Mouse (Mus musculus) stomach, postnatal 0 days (tissue): ENCODE measurements around the gene Tsx. TPM values are rescaled to one million over a fixed set of nuclear protein-coding genes. Genes with fewer than 3 reads are reported as not detected.
"Not testable (repeated sequence)": the region's sequence is repeated elsewhere in the genome, so short reads cannot be mapped to it uniquely, and the experiment has no call there.

ENCODE experiments used
- ATAC-seq: fragments of 200-750 bp; cut with Nextera tagmentation; 2 replicates; pipeline ENCODE4 v1.8.0; 2017; ENCODE audit not compliant: low FRiP score, low TSS enrichment
- DNase-seq: peaks from one replicate; pipeline ENCODE4 v3.0.0-alpha.2; 2016; ENCODE audit warnings: low spot score
- H3K27ac ChIP-seq: fragments of 300-500 bp; sonication (generic); replicated peaks from 2 replicates; pipeline ENCODE4 v1.5.1; 2014; ENCODE audit warnings: mild to moderate bottlenecking, control low read depth
- H3K27me3 ChIP-seq: fragments of 300-500 bp; sonication (generic); 2 replicates; pipeline ENCODE4 v1.6.1; 2014; ENCODE audit warnings: low read length; ENCODE audit not compliant: control insufficient read depth, insufficient read depth
- H3K36me3 ChIP-seq: fragments of 300-500 bp; sonication (generic); 2 replicates; pipeline ENCODE4 v1.6.1; 2014; ENCODE audit warnings: low read length, mixed read lengths; ENCODE audit not compliant: control insufficient read depth, insufficient read depth
- H3K4me1 ChIP-seq: fragments of 300-500 bp; sonication (generic); replicated peaks from 2 replicates; pipeline ENCODE4 v1.6.1; 2014; ENCODE audit warnings: antibody characterized with exemption; ENCODE audit not compliant: control insufficient read depth, insufficient read depth
- H3K4me2 ChIP-seq: fragments of 300-500 bp; sonication (generic); replicated peaks from 2 replicates; pipeline ENCODE4 v1.6.1; 2014; ENCODE audit warnings: low read depth, mild to moderate bottlenecking, control low read depth, moderate library complexity
- H3K4me3 ChIP-seq: fragments of 300-500 bp; sonication (generic); 2 replicates; pipeline ENCODE4 v1.5.1; 2014; ENCODE audit warnings: low read depth, low read length, control low read depth
- H3K9ac ChIP-seq: fragments of 300-500 bp; sonication (generic); 2 replicates; pipeline ENCODE4 v1.6.1; 2014; ENCODE audit warnings: mild to moderate bottlenecking, low read length, control low read depth, mixed read lengths
- H3K9me3 ChIP-seq: fragments of 300-500 bp; sonication (generic); 2 replicates; pipeline ENCODE4 v1.6.1; 2016; ENCODE audit warnings: low read length; ENCODE audit not compliant: control insufficient read depth
- CTCF ChIP-seq: IDR thresholded peaks from 2 replicates; pipeline ENCODE4 v1.5.1; 2016; ENCODE audit warnings: antibody characterized with exemption, low read depth, mild to moderate bottlenecking, moderate library complexity
- EP300 ChIP-seq: optimal IDR thresholded peaks from 2 replicates; pipeline ENCODE3; 2016; ENCODE audit warnings: antibody characterized with exemption
- WGBS: fragments of 180-500 bp; shearing (Covaris S2); extraction: QIAGEN DNeasy Blood & Tissue Kit; methylation state at CpG from one replicate; pipeline ENCODE4 v1.1.7; 2014; 5-methylcytosine and 5-hydroxymethylcytosine counted together
- polyA plus RNA-seq: library from polyadenylated mRNA; unstranded; fragments of >200 nt; fragmentation: Nextera tagmentation; extraction: Ambion mirVana; gene quantifications from 2 replicates; pipeline ENCODE4 v1.2.1, GENCODE M21; 2015

Gene Tsx
- polyA plus RNA-seq, 1 experiment from 2014 or later, result not detected

- H3K36me3 ChIP-seq, result no peaks in the 10 kb centered on the region
- no peaks in the 10 kb centered on the region for H3K9me3 ChIP-seq
- H3K27ac ChIP-seq, result no peak overlapping the region
- no peak overlapping the region for H3K4me3 ChIP-seq
- no peaks in the 10 kb centered on the region for H3K27me3 ChIP-seq
- no peak for DNase-seq
- no peak for ATAC-seq
- TF ChIP-seq EP300 (no peak), CTCF (no peak)
- no peaks in the 10 kb centered on the region for H3K4me1 ChIP-seq
- no peak overlapping the region for H3K4me2 ChIP-seq
- WGBS, result 61% methylated on average over 7 of the region's 7 CpGs
- H3K9ac ChIP-seq, result no peak overlapping the region
Measured at GRCm38 (mm10) chrX:103432293-103432692, 18.0 kb downstream of the Tsx start.

DNA sequence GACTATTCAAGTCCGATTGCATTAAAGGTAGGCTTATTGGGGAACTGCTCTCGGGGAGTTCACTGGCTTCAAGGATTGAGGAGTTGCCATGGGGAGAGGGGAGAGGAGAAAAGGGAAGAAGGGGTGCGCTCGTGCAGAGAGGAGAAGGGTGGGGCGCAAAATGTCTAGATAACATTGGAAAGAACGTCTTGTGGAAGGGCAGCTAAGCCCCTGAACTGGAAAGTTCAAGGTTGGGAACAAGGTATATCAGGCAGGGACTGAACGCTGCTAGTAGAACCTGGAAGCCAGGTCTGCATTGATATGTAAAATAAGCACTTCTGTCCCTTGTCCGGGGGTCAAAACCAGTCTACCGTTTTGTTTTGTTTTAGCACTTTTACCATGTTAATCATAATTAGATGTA, 23.8 kb downstream of the Tsx start:
- Histone ChIP-seq H3K9ac (no peak overlapping the region), H3K4me2 (no peak overlapping the region), H3K4me1 (no peaks in the 10 kb centered on the region), H3K9me3 (no peaks in the 10 kb centered on the region), H3K36me3 (no peaks in the 10 kb centered on the region), H3K27me3 (no peaks in the 10 kb centered on the region), H3K4me3 (no peak overlapping the region), H3K27ac (no peak overlapping the region)
- DNase-seq (no peak), ATAC-seq (no peak)
- WGBS, result 15% methylated on average over 9 of the region's 9 CpGs
- TF ChIP-seq CTCF (no peak), EP300 (no peak)

DNA sequence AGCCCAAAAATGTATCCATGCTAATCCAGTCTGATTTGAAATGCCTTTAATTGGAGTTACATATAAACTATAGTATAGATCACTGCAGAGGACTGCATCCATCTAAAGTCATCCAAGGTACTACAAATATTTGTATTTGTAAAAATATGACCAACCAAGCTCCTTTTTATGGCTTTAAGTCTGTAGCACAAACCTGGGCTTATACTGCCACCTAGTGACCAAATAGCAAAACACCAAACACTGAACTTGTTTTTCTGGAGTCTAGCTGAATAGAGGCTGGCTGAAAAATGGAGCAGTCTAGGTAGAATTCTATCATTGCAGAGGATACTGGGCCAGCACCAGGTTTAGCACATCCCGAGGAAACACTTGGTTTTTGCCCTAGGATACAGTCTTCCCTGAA, 26.5 kb downstream of the Tsx start:
- no peak overlapping the region for H3K9ac ChIP-seq
- no peak overlapping the region for H3K4me2 ChIP-seq
- H3K27me3 ChIP-seq, result no peaks in the 10 kb centered on the region
- no peak for DNase-seq
- TF ChIP-seq CTCF (peak; percentile 84), EP300 (no peak)
- H3K4me1 ChIP-seq, result no peaks in the 10 kb centered on the region
- ATAC-seq, result no peak
- H3K9me3 ChIP-seq, result no peaks in the 10 kb centered on the region
- no peaks in the 10 kb centered on the region for H3K36me3 ChIP-seq
- 0% methylated on average over 1 of the region's 1 CpGs for WGBS
- no peak overlapping the region for H3K27ac ChIP-seq
- no peak overlapping the region for H3K4me3 ChIP-seq

- Histone ChIP-seq H3K27me3 (no peaks in the 10 kb centered on the region), H3K27ac (no peak overlapping the region), H3K9me3 (no peaks in the 10 kb centered on the region), H3K4me1 (no peaks in the 10 kb centered on the region), H3K4me3 (no peak overlapping the region), H3K9ac (no peak overlapping the region), H3K36me3 (no peaks in the 10 kb centered on the region), H3K4me2 (no peak overlapping the region)
- WGBS, result 38% methylated on average over 7 of the region's 7 CpGs
- no peak for ATAC-seq
- peak; percentile 78 for TF ChIP-seq CTCF
- no peak for TF ChIP-seq EP300
- DNase-seq, result no peak
Measured at GRCm38 (mm10) chrX:103443755-103444154, 29.5 kb downstream of the Tsx start.

- ATAC-seq, result no peak; the same call in 1 of the 2 replicates
- TF ChIP-seq CTCF (no peak), EP300 (no peak)
- H3K36me3 ChIP-seq, result no peaks in the 10 kb centered on the region
- peak; percentile 22 for DNase-seq
- no peaks in the 10 kb centered on the region for H3K4me1 ChIP-seq
- H3K9ac ChIP-seq, result peak overlapping the region; percentile 31; the same call in 1 of the 2 replicates
- no peaks in the 10 kb centered on the region for H3K27me3 ChIP-seq
- H3K4me2 ChIP-seq, result peak overlapping the region; percentile 55
- no peak overlapping the region for H3K27ac ChIP-seq
- no peaks in the 10 kb centered on the region for H3K9me3 ChIP-seq
- peak overlapping the region; percentile 27 for H3K4me3 ChIP-seq
- WGBS, result 10% methylated on average over 33 of the region's 34 CpGs
Measured at GRCm38 (mm10) chrX:103447539-103448169, 33.4 kb downstream of the Tsx start.

GRCm38 (mm10) chrX:103448429-103448828, 34.2 kb downstream of the Tsx start:
- H3K4me3 ChIP-seq, result peak overlapping the region; percentile 27
- not testable (repeated sequence) for H3K9me3 ChIP-seq

GRCm38 (mm10) chrX:103448943-103449722, 34.9 kb downstream of the Tsx start:
- H3K4me2 ChIP-seq, H3K9me3 ChIP-seq, H3K4me1 ChIP-seq, H3K9ac ChIP-seq, H3K4me3 ChIP-seq, H3K27me3 ChIP-seq, H3K36me3 ChIP-seq, ATAC-seq, DNase-seq, H3K27ac ChIP-seq: not testable (repeated sequence)
- whole genome bisulfite sequencing, result 70% methylated on average over 17 of the region's 27 CpGs

More at GRCm38 (mm10) chrX:103448429-103448828, 34.2 kb downstream of the Tsx start:
- not testable (repeated sequence) for H3K4me2 ChIP-seq, H3K4me1 ChIP-seq, H3K9ac ChIP-seq, H3K27me3 ChIP-seq, H3K36me3 ChIP-seq, H3K27ac ChIP-seq, DNase-seq, ATAC-seq
- WGBS, result 42% methylated on average over 10 of the region's 13 CpGs
